Mouse (Mus musculus): ENCODE data around the gene Gm9999.
"Not testable (repeated sequence)": the region's sequence is repeated elsewhere in the genome, so short reads cannot be mapped to it uniquely, and the experiment has no call there.

The Gm9999 gene

DNA sequence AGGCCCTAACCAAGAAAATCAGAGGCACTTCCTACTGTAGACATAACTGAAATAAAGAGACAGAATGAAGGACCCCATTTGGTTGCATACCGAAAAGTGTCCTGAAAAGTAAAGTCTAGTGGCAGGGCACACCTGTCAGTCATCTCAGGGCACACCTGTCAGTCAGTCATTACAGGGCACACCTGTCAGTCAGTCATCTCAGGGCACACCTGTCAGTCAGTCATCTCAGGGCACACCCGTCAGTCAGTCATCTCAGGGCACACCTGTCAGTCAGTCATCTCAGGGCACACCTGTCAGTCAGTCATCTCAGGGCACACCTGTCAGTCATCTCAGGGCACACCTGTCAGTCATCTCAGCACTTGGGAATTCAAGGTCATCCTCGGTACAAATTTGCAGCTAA is 43.5 kb downstream of the Gm9999 start:
- DNase-seq (ENCODE audit: low spot score in 2 of 2): not testable (repeated sequence)

DNA sequence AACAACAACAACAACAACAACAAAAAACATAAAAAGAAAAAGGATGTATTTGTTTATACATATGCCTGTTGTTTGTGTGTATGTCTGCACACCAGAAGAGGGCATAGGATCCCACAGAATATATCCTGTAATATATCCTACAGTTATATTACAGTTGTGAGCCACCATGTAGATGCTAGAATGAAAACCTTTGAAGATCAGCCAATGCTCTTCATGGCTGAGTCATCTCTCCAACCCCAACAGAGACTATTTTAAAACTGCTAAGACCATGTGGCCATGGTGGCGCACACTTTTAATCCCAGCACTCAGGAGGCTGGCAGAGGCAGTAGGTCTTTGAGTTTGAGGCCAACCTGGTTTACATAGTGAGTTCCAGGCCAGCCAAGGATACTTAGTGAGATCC is 44.1 kb downstream of the Gm9999 start:
- DNase-seq (ENCODE audit: low spot score in 2 of 2): no peak

- no peak for DNase-seq (ENCODE audit: low spot score in 2 of 2)
Observed at GRCm38 (mm10) chr7:47030517-47031193, 47.3 kb downstream of the Gm9999 start.

- no peak for DNase-seq (ENCODE audit: low spot score in 2 of 2)
Observed at GRCm38 (mm10) chr7:47031371-47031770, 48.0 kb downstream of the Gm9999 start.

DNA sequence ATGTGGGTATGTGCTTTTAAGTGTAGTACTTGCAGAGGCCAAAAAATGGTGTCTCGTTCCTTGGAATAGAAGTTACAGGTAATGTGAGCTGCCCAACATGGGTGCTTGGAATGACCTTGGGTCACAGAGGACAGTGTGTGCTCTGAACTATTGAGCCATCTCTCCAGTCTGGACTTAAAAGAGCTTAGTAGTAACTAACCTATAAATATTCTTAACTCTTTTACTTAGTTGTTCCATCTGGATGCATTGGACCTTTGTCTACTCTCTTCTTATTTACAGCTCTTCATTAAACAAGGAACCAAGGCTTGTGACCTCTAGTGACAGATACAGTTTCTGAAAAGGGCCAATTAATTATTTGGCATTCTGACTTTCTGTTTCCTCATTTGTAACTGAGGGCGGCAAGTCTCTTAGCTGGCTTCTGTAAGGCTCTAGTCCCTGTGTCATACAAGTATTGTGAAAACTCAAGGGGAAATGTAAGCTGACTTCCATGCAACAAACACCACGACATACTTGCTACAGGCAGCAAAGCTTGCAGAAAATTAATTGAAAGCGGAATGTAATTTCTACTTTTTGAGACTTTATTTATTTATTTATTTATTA is 51.5 kb downstream of the Gm9999 start:
- no peak for DNase-seq (ENCODE audit: low spot score in 2 of 2)

DNA sequence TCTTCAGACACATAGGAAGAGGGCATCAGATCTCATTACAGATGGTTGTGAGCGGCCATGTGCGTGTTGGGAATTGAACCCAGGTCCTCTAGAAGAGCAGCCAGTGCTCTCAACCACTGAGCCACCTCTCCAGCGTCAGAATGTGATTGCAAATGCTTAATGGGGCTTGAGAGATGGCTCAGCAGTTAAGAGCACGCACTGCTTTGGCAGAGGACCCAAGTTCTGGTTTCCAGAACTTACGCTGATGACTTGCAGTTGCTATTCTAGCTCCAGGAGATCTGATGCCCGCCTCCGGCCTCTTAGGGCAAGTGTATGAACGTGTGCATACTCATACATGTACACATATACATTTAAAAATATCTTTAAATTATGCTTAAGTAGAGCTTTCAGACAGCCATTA is 52.0 kb downstream of the Gm9999 start:
- no peak for DNase-seq (ENCODE audit: low spot score in 2 of 2)

All from spleen, postnatal 36 days (tissue).